Mouse (Mus musculus) adrenal gland, postnatal 14 days (tissue): Measurements from ENCODE around the gene Gli3. TPM values are rescaled to one million over a fixed set of nuclear protein-coding genes. Genes with fewer than 3 reads are reported as not detected.

Source experiments
- DNase-seq: peaks from one replicate; pipeline ENCODE4 v3.0.0; 2021; ENCODE audit warnings: mixed read lengths
- total RNA-seq: library from RNA; stranded (reverse); gene quantifications from 2 replicates; pipeline ENCODE4 v1.2.3, GENCODE M21; 2021

The Gli3 gene
- total RNA-seq, 1 experiment from 2014 or later: 9.5 TPM

DNA sequence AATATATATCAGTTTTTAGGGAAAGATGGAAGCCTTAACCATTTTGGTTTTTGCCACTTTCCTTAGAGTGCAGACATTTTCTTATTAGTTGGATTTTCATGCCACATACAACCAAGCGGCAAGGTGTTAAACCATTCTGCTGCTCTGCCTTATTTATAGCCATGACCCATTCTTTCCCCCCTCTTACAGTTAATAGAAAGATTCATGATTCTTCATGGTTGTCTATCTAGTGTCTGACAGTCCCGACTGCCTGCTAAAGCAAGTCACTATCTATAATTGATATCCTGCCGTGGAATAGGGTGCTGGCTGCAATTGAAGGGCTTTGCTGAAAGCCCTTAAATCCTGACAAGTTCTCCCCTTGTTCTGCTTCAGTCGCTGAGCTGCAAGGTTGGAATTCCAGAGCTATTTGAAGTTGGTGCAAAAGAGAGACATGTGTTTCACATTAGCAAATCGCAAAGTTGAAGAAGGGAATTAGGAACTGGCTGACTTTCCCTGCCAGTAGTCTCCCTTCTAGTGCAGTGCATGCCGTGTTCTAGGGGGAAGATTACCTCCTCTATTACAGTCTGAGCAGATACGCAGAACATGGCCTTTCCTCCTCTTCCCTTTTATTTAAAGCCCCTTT, 201.7 kb downstream of the Gli3 start:
- DNase-seq: no peak

DNA sequence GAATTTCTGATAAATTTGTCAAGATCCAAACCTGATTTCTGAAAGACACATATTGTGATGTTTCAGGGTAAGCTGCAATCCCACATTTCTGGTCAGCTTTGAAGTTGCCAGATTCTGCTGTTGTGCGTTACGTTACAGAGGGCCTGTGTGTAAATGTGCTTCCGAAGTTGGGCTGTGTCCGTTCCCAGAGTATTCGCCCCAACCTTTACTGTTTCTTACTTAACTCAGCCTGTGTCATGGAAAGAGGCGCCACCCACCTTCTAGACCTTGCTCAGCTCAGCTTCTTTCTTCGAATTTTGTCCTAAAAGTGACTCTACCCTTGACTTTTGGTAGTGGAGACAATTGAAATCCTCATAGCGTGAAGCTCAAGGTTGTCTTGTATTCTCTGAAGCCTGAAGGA, 202.5 kb downstream of the Gli3 start:
- DNase-seq: no peak

- no peak for DNase-seq
Measured at GRCm38 (mm10) chr13:15670144-15670961, 207.3 kb downstream of the Gli3 start.

- DNase-seq: no peak
Measured at GRCm38 (mm10) chr13:15670962-15671313, 207.9 kb downstream of the Gli3 start.

- no peak for DNase-seq
Measured at GRCm38 (mm10) chr13:15675480-15675879, 212.4 kb downstream of the Gli3 start.

- DNase-seq: no peak
Measured at GRCm38 (mm10) chr13:15677106-15677760, 214.2 kb downstream of the Gli3 start.

- DNase-seq: no peak
Measured at GRCm38 (mm10) chr13:15681530-15681929, 218.5 kb downstream of the Gli3 start.

GRCm38 (mm10) chr13:15683006-15683405, 220.0 kb downstream of the Gli3 start:
- DNase-seq: no peak

- DNase-seq: peak; percentile 38
Measured at GRCm38 (mm10) chr13:15688074-15688825, 225.2 kb downstream of the Gli3 start.

DNA sequence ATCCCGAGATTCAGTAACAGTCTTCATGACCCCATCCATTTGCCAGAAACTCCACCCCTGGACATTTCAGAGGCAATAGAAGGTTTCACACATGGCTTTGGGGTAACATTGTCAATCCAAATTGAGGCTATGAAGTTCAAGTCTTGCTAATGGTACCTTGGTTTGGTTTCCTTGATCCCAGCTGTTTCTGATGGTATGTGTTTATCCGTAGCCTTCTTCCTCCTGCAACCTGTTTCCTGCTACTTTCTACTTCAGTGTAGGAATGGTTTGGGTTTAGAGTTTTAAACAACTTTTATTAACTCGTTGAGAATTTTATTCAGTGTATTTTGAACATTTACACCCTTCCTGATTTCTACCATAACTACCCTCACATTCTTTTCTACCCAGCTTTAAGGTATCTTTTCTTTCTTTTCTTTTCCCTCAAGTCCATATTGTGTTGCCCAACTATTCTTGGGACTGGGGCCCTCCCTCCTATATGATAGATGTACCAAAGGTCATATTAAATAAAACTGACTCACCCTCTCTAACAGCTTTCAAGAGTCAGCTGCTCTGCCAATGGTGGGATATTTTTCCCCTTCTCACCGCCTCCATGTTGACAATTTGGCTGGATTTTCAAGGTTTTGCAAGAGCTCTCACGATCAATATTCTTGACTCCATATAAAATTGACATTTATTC, 225.9 kb downstream of the Gli3 start:
- DNase-seq: no peak

DNA sequence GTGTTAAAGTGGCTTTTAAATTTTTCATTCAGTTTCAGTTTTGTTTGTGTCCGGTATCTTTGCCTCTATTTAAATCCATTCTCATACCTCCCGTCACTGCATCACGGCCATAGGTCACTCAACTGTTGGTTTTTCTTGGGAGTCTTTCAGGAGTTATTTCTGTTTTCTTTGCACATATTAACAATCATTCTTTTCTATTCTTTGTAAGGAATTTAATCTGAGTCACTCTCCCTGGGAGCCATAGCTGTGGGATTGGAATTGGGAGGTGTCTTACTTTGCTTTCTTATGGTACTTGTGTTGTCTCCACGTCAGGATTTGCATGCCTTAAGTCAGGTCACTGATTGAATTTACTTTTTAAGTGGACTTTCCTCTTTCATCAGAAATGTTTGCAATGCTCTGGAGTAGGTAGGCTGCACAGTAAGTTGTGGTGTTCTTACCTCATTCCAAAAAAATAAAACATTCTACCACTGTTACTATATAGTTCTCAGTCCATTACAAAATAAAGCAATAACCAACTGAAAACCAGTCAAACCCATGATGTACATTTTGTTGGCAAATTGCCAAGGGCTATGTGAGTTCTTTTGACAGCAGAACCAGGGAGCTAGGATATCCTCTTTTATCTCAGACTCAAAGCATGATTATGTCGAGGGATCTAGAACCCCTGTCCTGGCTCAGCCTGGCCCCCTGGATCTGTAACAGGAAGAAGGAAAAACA, 228.9 kb downstream of the Gli3 start:
- no peak for DNase-seq

GRCm38 (mm10) chr13:15692465-15692809, 229.4 kb downstream of the Gli3 start:
- DNase-seq: no peak

DNA sequence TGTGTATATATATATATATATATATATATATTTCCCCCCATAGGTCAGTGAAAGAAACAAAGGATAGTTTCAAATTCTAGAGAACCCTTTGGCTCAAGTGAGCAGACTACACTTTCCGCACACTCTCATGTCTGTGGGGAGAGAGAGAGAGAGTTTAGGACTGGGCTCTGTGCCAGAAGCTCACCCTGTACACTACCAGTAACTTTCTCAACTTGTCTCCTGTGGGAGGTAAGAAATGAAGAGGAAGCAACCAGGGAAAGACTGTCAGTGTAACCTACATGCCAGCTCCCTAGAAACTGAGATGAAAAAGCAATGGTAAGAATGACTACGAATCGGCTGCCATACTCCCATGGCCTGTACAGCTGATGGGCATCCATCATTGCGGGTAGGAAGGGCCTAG, 235.2 kb downstream of the Gli3 start:
- DNase-seq: no peak

GRCm38 (mm10) chr13:15699116-15699515, 236.1 kb downstream of the Gli3 start:
- DNase-seq: no peak

- no peak for DNase-seq
Measured at GRCm38 (mm10) chr13:15704669-15705068, 241.6 kb downstream of the Gli3 start.

GRCm38 (mm10) chr13:15707481-15707881, 244.4 kb downstream of the Gli3 start:
- DNase-seq: peak; percentile 67

- no peak for DNase-seq
Measured at GRCm38 (mm10) chr13:15713486-15713885, 250.5 kb downstream of the Gli3 start.

DNA sequence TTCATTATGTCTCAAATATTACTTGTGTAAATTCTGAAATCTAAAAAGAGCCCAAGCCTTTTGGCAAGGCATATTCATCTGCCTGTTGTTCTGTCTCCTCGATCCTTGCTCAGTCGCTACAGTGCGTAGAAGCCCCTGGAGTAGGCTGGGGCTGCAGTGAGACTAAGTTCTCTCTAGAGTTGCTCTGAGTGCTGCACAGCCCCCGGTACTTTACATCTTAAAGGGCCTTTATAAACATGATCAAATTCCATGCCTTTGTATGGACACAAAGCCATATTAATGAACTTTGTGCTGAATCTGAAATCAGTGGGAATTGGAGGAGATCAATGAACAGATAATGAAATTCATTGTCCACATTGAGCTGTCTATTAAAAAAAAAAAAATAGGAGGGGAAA, 251.3 kb downstream of the Gli3 start:
- DNase-seq: no peak

GRCm38 (mm10) chr13:15714726-15715437, 251.8 kb downstream of the Gli3 start:
- DNase-seq: peak; percentile 56

DNA sequence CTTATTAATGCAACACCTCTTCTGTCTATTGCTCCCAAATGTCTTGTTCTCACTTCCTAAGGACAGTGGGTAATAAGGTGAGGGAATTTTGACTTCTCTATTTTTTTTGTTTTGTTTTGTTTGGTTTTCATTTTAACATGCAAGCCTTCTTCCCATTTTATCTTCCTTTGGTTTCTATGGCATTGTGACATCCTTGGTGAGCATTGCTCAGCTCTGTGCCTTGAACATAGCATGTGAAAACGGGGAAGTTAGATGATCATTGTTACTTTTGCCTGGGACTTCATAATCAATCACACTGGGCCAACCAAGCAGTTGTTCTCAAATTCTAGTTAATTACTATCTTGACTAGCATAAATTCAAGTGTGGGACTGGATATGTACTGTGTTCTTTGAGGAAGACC, 258.4 kb downstream of the Gli3 start:
- no peak for DNase-seq
